16 mouse cellular contexts compared by ENCODE assay signal in the genomic region with DNA sequence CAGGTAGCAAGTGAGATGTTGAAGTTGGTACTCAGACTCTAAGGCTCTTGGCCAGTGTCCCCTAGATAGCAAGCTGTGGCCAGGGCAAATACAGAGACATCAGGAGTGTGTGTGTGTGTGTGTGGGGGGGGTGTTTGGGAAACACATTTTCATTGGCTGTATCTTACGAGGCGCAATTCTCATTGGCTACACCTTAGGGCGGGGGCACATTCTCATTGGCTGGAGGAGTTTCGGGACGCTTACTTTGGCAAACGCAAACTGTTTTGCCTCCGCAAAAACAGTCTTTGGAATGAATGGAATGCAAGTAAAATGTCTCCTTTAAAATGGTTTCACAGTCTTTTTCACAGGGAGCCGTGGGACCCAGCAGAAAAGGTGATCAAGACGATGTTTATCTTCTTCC. TPM values are rescaled to one million over a fixed set of nuclear protein-coding genes. Genes with fewer than 3 reads are reported as not detected.
DNase-seq lines count a peak whose midpoint lies in the region; ATAC-seq and TF ChIP-seq lines count a peak whose summit lies in the region.
"Had no signal": no experiment of that assay in that cellular context is flagged by ENCODE, and none has a peak within 500 bp of the region (broad histone marks: within the 10 kb centered on the region; RNA-seq: fewer than 3 reads in every experiment).

No protein-coding gene starts in this region.

- TF ChIP-seq CTCF in lung, embryonic 14.5 days (IDR thresholded peaks at IDR 0.05; ENCODE audit: low read depth), result no peak
- TF ChIP-seq CTCF in lung, adult 2 months (IDR thresholded peaks at IDR 0.05; ENCODE audit: insufficient read depth, low read length), result no peak

- TF ChIP-seq POLR2A in lung, adult 2 months (IDR thresholded peaks at IDR 0.05; ENCODE audit: borderline replicate concordance, extremely low read depth, low read depth, low read length), result no peak

- H3K36me3 ChIP-seq in lung, embryonic 14.5 days (ENCODE audit: insufficient read depth), result no peaks in the 10 kb centered on the region
- H3K36me3 ChIP-seq in intestine, embryonic 15.5 days, result no peaks in the 10 kb centered on the region
- H3K36me3 ChIP-seq: forebrain, embryonic 12.5 days; hindbrain, embryonic 10.5 days; neural tube, embryonic 13.5 days had no signal

- no peak overlapping the region for H3K4me3 ChIP-seq in lung, embryonic 14.5 days (ENCODE audit: low read depth, low read length)
- H3K4me3 ChIP-seq in lung, adult 2 months (replicated peaks; ENCODE audit: extremely low read depth, low read depth, low read length), result no peak overlapping the region
- H3K4me3 ChIP-seq in intestine, embryonic 15.5 days (replicated peaks), result no peak overlapping the region
- H3K4me3 ChIP-seq: forebrain, embryonic 12.5 days; hindbrain, embryonic 10.5 days; neural tube, embryonic 13.5 days had no signal

- peak overlapping the region; percentile 1; the same call in 1 of the 2 replicates for H3K4me2 ChIP-seq in lung, embryonic 14.5 days
- no peak overlapping the region for H3K4me2 ChIP-seq in intestine, embryonic 15.5 days (replicated peaks)
- H3K4me2 ChIP-seq: forebrain, embryonic 12.5 days; neural tube, embryonic 13.5 days had no signal

- WGBS in lung, embryonic 14.5 days, result 31% methylated on average over 9 of the region's 9 CpGs
- WGBS in lung, adult 2 months, result 42% methylated on average over 9 of the region's 9 CpGs
- WGBS in intestine, embryonic 15.5 days, result 46% methylated on average over 9 of the region's 9 CpGs

- H3K27me3 ChIP-seq in lung, embryonic 14.5 days (ENCODE audit: insufficient read depth, low read length), result no peaks in the 10 kb centered on the region
- no peaks in the 10 kb centered on the region for H3K27me3 ChIP-seq in intestine, embryonic 15.5 days (replicated peaks)
- H3K27me3 ChIP-seq: forebrain, embryonic 12.5 days; neural tube, embryonic 13.5 days had no signal

- ATAC-seq in frontal cortex, adult (ENCODE audit: low TSS enrichment), result peak; percentile 70; the same call in 1 of the 2 replicates
- ATAC-seq in lung, embryonic 14.5 days (ENCODE audit: insufficient read depth), result peak; percentile 53; the same call in 1 of the 2 replicates
- ATAC-seq in intestine, embryonic 15.5 days, result no peak

- peaks cover 8% of the 10 kb centered on the region; the same call in 1 of the 2 replicates for H3K4me1 ChIP-seq in lung, embryonic 14.5 days (ENCODE audit: insufficient read depth)
- no peaks in the 10 kb centered on the region; the same call in 1 of the 2 replicates for H3K4me1 ChIP-seq in lung, adult 2 months (ENCODE audit: control insufficient read depth, insufficient read depth, low read length)
- H3K4me1 ChIP-seq in intestine, embryonic 15.5 days (replicated peaks), result peaks cover 15% of the 10 kb centered on the region; the same call in 1 of the 2 replicates

- no peak overlapping the region for H3K9ac ChIP-seq in lung, embryonic 14.5 days
- H3K9ac ChIP-seq in intestine, embryonic 15.5 days, result no peak overlapping the region
- H3K9ac ChIP-seq: forebrain, embryonic 12.5 days; neural tube, embryonic 13.5 days had no signal

- DNase-seq in frontal cortex, postnatal 36 days (ENCODE audit: low spot score in 2 of 2), result no peak
- peak; percentile 66 for DNase-seq in lung, embryonic 14.5 days
- DNase-seq in lung, adult 2 months, result no peak
- peak; percentile 89 for DNase-seq in ZHBTc4 (ENCODE audit: low read depth, low spot score)
- peak; percentile 14 for DNase-seq in lung, postnatal 14 days
- DNase-seq in layer of hippocampus, postnatal 14 days (ENCODE audit: low spot score in 2 of 2), result no peak
- DNase-seq: adrenal gland, postnatal 14 days; cerebellum, adult 9-11 months; layer of hippocampus, postnatal 36 days; right cerebral cortex, postnatal 4 days had no signal

- H3K9me3 ChIP-seq in lung, embryonic 14.5 days (ENCODE audit: low read depth, low read length), result no peaks in the 10 kb centered on the region
- no peaks in the 10 kb centered on the region for H3K9me3 ChIP-seq in intestine, embryonic 15.5 days
- H3K9me3 ChIP-seq: forebrain, embryonic 12.5 days; hindbrain, embryonic 10.5 days; neural tube, embryonic 13.5 days had no signal

- H3K27ac ChIP-seq in lung, embryonic 14.5 days (ENCODE audit: low read depth), result no peak overlapping the region
- no peak overlapping the region for H3K27ac ChIP-seq in intestine, embryonic 15.5 days
- H3K27ac ChIP-seq: forebrain, embryonic 12.5 days; hindbrain, embryonic 10.5 days; neural tube, embryonic 13.5 days had no signal

RNA-seq across cellular contexts. Expression of a gene that starts 46.9 kb away (rescaled TPM):
- polyA plus RNA-seq in lung, embryonic 14.5 days (2014; fragmentation: Nextera tagmentation; extraction: Ambion mirVana), result 132 and 142 TPM in 2 replicates
- 5.4 and 6.5 TPM in 2 replicates for polyA plus RNA-seq in lung, adult 2 months (2012; rRNA removed)
- 10 to 100 TPM; 20.2 to 23.4 TPM for total RNA-seq in layer of hippocampus, postnatal 14 days (2021)
- 90.4 and 108 TPM in 2 replicates for polyA plus RNA-seq in intestine, embryonic 15.5 days (2015; fragmentation: Nextera tagmentation; extraction: Ambion mirVana)
- total RNA-seq: monocyte, adult 5-6 weeks had no signal

Comparison
In these comparisons a context has a peak if more than half of its experiments do, and no peak if none do; other contexts are left out.
1. DNase-seq: peak in lung, embryonic 14.5 days (single experiment), ZHBTc4 (single experiment) and lung, postnatal 14 days (single experiment); none in frontal cortex, postnatal 36 days (0 of 2), lung, adult 2 months (single experiment) and layer of hippocampus, postnatal 14 days (0 of 2).
2. RNA of a gene that starts 46.9 kb away (polyA plus RNA-seq): 132 to 142 TPM in lung, embryonic 14.5 days and 90.4 to 108 TPM in intestine, embryonic 15.5 days; 5.4 to 6.5 TPM in lung, adult 2 months; every median in the first group is over 10 times any median in the second.